Mouse (Mus musculus) neural tube, embryonic 15.5 days (tissue): ENCODE measurements around the gene Mgat1. TPM values are rescaled to one million over a fixed set of nuclear protein-coding genes. Genes with fewer than 3 reads are reported as not detected.
A peak's percentile ranks its signal among the peaks of the same experiment; 100 is the strongest.
"Not testable (repeated sequence)": the region's sequence is repeated elsewhere in the genome, so short reads cannot be mapped to it uniquely, and the experiment has no call there.

Experiments used
- ATAC-seq: fragments of 200-750 bp; cut with Nextera tagmentation; 2 replicates; pipeline ENCODE4 v1.8.0; 2017; ENCODE audit warnings: mild to moderate bottlenecking, moderate TSS enrichment, moderate library complexity; ENCODE audit not compliant: low FRiP score
- H3K27ac ChIP-seq: fragments of 300-500 bp; sonication (generic); replicated peaks from 2 replicates; pipeline ENCODE4 v1.5.1; 2015; ENCODE audit warnings: mild to moderate bottlenecking, inconsistent platforms
- H3K27me3 ChIP-seq: fragments of 300-500 bp; sonication (generic); replicated peaks from 2 replicates; pipeline ENCODE4 v1.6.1; 2015; ENCODE audit warnings: inconsistent platforms
- H3K36me3 ChIP-seq: fragments of 300-500 bp; sonication (generic); 2 replicates; pipeline ENCODE4 v1.6.1; 2015; ENCODE audit warnings: inconsistent platforms
- H3K4me1 ChIP-seq: fragments of 300-500 bp; sonication (generic); 2 replicates; pipeline ENCODE4 v1.6.1; 2015; ENCODE audit warnings: inconsistent platforms
- H3K4me2 ChIP-seq: fragments of 300-500 bp; sonication (generic); 2 replicates; pipeline ENCODE4 v1.6.1; 2015; ENCODE audit warnings: inconsistent platforms, mild to moderate bottlenecking, moderate library complexity
- H3K4me3 ChIP-seq: fragments of 300-500 bp; sonication (generic); replicated peaks from 2 replicates; pipeline ENCODE4 v1.5.1; 2015; ENCODE audit warnings: mild to moderate bottlenecking, inconsistent platforms
- H3K9ac ChIP-seq: fragments of 300-500 bp; sonication (generic); replicated peaks from 2 replicates; pipeline ENCODE4 v1.6.1; 2015; ENCODE audit warnings: mild to moderate bottlenecking, inconsistent platforms
- H3K9me3 ChIP-seq: fragments of 300-500 bp; sonication (generic); replicated peaks from 2 replicates; pipeline ENCODE4 v1.6.1; 2016; ENCODE audit warnings: inconsistent platforms
- WGBS: fragments of 180-500 bp; shearing (Covaris S2); methylation state at CpG from one replicate; pipeline ENCODE4 v1.1.7; 2015; ENCODE audit warnings: mixed read lengths; 5-methylcytosine and 5-hydroxymethylcytosine counted together
- polyA plus RNA-seq: library from polyadenylated mRNA; unstranded; fragments of >200 nt; fragmentation: Nextera tagmentation; extraction: Ambion mirVana; gene quantifications from 2 replicates; pipeline ENCODE4 v1.2.1, GENCODE M21; 2015

The Mgat1 gene
- polyA plus RNA-seq, 1 experiment from 2014 or later: 34.0 TPM

GRCm38 (mm10) chr11:49267316-49267715 lies 23.3 kb downstream of the Mgat1 start:
- Histone ChIP-seq H3K4me3 (no peak overlapping the region), H3K27ac (no peak overlapping the region), H3K9ac (no peak overlapping the region), H3K36me3 (no peaks in the 10 kb centered on the region), H3K4me1 (no peaks in the 10 kb centered on the region), H3K27me3 (no peaks in the 10 kb centered on the region), H3K4me2 (no peak overlapping the region), H3K9me3 (no peaks in the 10 kb centered on the region)
- 85% methylated on average over 10 of the region's 10 CpGs for WGBS
- no peak for ATAC-seq

- H3K4me2 ChIP-seq: no peak overlapping the region
- no peaks in the 10 kb centered on the region for H3K9me3 ChIP-seq
- H3K4me1 ChIP-seq: no peaks in the 10 kb centered on the region
- WGBS: 78% methylated on average over 15 of the region's 15 CpGs
- no peaks in the 10 kb centered on the region for H3K36me3 ChIP-seq
- no peak for ATAC-seq
- no peaks in the 10 kb centered on the region for H3K27me3 ChIP-seq
- H3K27ac ChIP-seq: no peak overlapping the region
- H3K9ac ChIP-seq: no peak overlapping the region
- H3K4me3 ChIP-seq: no peak overlapping the region
Measured at GRCm38 (mm10) chr11:49267970-49268579, 24.1 kb downstream of the Mgat1 start.

GRCm38 (mm10) chr11:49269761-49270160 lies 25.8 kb downstream of the Mgat1 start:
- Histone ChIP-seq H3K36me3 (no peaks in the 10 kb centered on the region), H3K27me3 (no peaks in the 10 kb centered on the region), H3K4me3 (no peak overlapping the region), H3K9me3 (no peaks in the 10 kb centered on the region), H3K4me1 (peaks cover 4% of the 10 kb centered on the region; the same call in 1 of the 2 replicates), H3K4me2 (no peak overlapping the region), H3K9ac (no peak overlapping the region), H3K27ac (no peak overlapping the region)
- no peak for ATAC-seq
- WGBS: 93% methylated on average over 9 of the region's 9 CpGs

GRCm38 (mm10) chr11:49270368-49270767 lies 26.4 kb downstream of the Mgat1 start:
- H3K9ac ChIP-seq: no peak overlapping the region
- no peak overlapping the region for H3K4me2 ChIP-seq
- no peaks in the 10 kb centered on the region for H3K27me3 ChIP-seq
- no peak overlapping the region for H3K4me3 ChIP-seq
- no peaks in the 10 kb centered on the region for H3K9me3 ChIP-seq
- no peak for ATAC-seq
- no peak overlapping the region for H3K27ac ChIP-seq
- peaks cover 4% of the 10 kb centered on the region; the same call in 1 of the 2 replicates for H3K4me1 ChIP-seq
- 96% methylated on average over 4 of the region's 4 CpGs for WGBS
- no peaks in the 10 kb centered on the region for H3K36me3 ChIP-seq

- WGBS: 30% methylated on average over 7 of the region's 7 CpGs
- H3K36me3 ChIP-seq: no peaks in the 10 kb centered on the region
- H3K27ac ChIP-seq: no peak overlapping the region
- H3K27me3 ChIP-seq: no peaks in the 10 kb centered on the region
- H3K4me2 ChIP-seq: no peak overlapping the region
- ATAC-seq: peak; percentile 31; the same call in 1 of the 2 replicates
- H3K4me1 ChIP-seq: peaks cover 4% of the 10 kb centered on the region; the same call in 1 of the 2 replicates
- H3K9me3 ChIP-seq: no peaks in the 10 kb centered on the region
- no peak overlapping the region for H3K4me3 ChIP-seq
- no peak overlapping the region for H3K9ac ChIP-seq
Measured at GRCm38 (mm10) chr11:49271334-49271733, 27.3 kb downstream of the Mgat1 start.

GRCm38 (mm10) chr11:49273834-49274519 lies 30.0 kb downstream of the Mgat1 start:
- Histone ChIP-seq H3K27me3 (no peaks in the 10 kb centered on the region), H3K27ac (no peak overlapping the region), H3K4me1 (peaks cover 4% of the 10 kb centered on the region; the same call in 1 of the 2 replicates), H3K9ac (no peak overlapping the region; the same call in 1 of the 2 replicates), H3K9me3 (no peaks in the 10 kb centered on the region), H3K4me3 (no peak overlapping the region), H3K4me2 (no peak overlapping the region), H3K36me3 (no peaks in the 10 kb centered on the region)
- no peak; the same call in 1 of the 2 replicates for ATAC-seq
- 39% methylated on average over 11 of the region's 11 CpGs for WGBS

- Histone ChIP-seq H3K27me3 (no peaks in the 10 kb centered on the region), H3K4me1 (peaks cover 4% of the 10 kb centered on the region; the same call in 1 of the 2 replicates), H3K36me3 (no peaks in the 10 kb centered on the region), H3K4me3 (no peak within 1 kb of the TSS), H3K9ac (no peak within 1 kb of the TSS), H3K27ac (no peak within 1 kb of the TSS), H3K9me3 (no peaks in the 10 kb centered on the region), H3K4me2 (no peak within 1 kb of the TSS)
- no peak for ATAC-seq
- 74% methylated on average over 3 of the region's 3 CpGs for WGBS
Measured at GRCm38 (mm10) chr11:49278222-49278621, 34.2 kb downstream of the Mgat1 start, which contains the start of gene Olfr1393. Gene Olfr1393, plus strand, starts transcription at chr11:49278304.

- H3K27me3 ChIP-seq, H3K4me3 ChIP-seq, H3K27ac ChIP-seq, H3K36me3 ChIP-seq, ATAC-seq, H3K4me1 ChIP-seq, H3K9me3 ChIP-seq, H3K4me2 ChIP-seq, H3K9ac ChIP-seq: not testable (repeated sequence)
- WGBS: 80% methylated on average over 1 of the region's 1 CpGs
Measured at GRCm38 (mm10) chr11:49284982-49285381, 41.0 kb downstream of the Mgat1 start, which contains the start of gene Olfr1392. Gene Olfr1392, plus strand, starts transcription at chr11:49285282.

- H3K27me3 ChIP-seq: no peaks in the 10 kb centered on the region
- H3K27ac ChIP-seq: no peak overlapping the region
- no peak overlapping the region for H3K4me2 ChIP-seq
- no peak overlapping the region for H3K9ac ChIP-seq
- no peak overlapping the region for H3K4me3 ChIP-seq
- H3K36me3 ChIP-seq: no peaks in the 10 kb centered on the region
- WGBS: 85% methylated on average over 2 of the region's 2 CpGs
- H3K4me1 ChIP-seq: no peaks in the 10 kb centered on the region
- no peak for ATAC-seq
- no peaks in the 10 kb centered on the region for H3K9me3 ChIP-seq
Measured at GRCm38 (mm10) chr11:49287251-49287650, 43.3 kb downstream of the Mgat1 start.

GRCm38 (mm10) chr11:49292777-49293176 lies 48.8 kb downstream of the Mgat1 start:
- ATAC-seq: no peak
- Histone ChIP-seq H3K4me3 (no peak overlapping the region), H3K27ac (no peak overlapping the region), H3K9me3 (no peaks in the 10 kb centered on the region), H3K4me1 (no peaks in the 10 kb centered on the region), H3K9ac (no peak overlapping the region), H3K36me3 (no peaks in the 10 kb centered on the region), H3K4me2 (no peak overlapping the region), H3K27me3 (no peaks in the 10 kb centered on the region)
- WGBS: 66% methylated on average over 3 of the region's 3 CpGs

GRCm38 (mm10) chr11:49304441-49304840 lies 60.5 kb downstream of the Mgat1 start, which contains the start of gene Olfr10:
Gene Olfr10, plus strand, starts transcription at chr11:49304741.
- H3K4me1 ChIP-seq: no peaks in the 10 kb centered on the region
- H3K27me3 ChIP-seq: no peaks in the 10 kb centered on the region
- no peak within 1 kb of the TSS for H3K4me2 ChIP-seq
- no peak within 1 kb of the TSS for H3K9ac ChIP-seq
- H3K4me3 ChIP-seq: no peak within 1 kb of the TSS
- no peak within 1 kb of the TSS for H3K27ac ChIP-seq
- H3K9me3 ChIP-seq: no peaks in the 10 kb centered on the region
- no peaks in the 10 kb centered on the region for H3K36me3 ChIP-seq
- ATAC-seq: no peak

- H3K9ac ChIP-seq, H3K4me1 ChIP-seq, H3K27ac ChIP-seq, H3K9me3 ChIP-seq, H3K36me3 ChIP-seq, H3K27me3 ChIP-seq, ATAC-seq, H3K4me2 ChIP-seq, H3K4me3 ChIP-seq: not testable (repeated sequence)
- WGBS: 85% methylated on average over 5 of the region's 5 CpGs
Measured at GRCm38 (mm10) chr11:49308547-49308946, 64.6 kb downstream of the Mgat1 start.
